Mouse (Mus musculus) neural tube, embryonic 14.5 days (tissue): ENCODE results near the gene Evpl. TPM values are rescaled to one million over a fixed set of nuclear protein-coding genes. Genes with fewer than 3 reads are reported as not detected.
A peak's percentile ranks its signal among the peaks of the same experiment; 100 is the strongest.

Source experiments
- ATAC-seq: fragments of 200-750 bp; cut with Nextera tagmentation; 2 replicates; pipeline ENCODE4 v1.8.0; 2017; ENCODE audit warnings: low read depth, mild to moderate bottlenecking, moderate TSS enrichment, moderate library complexity
- H3K27ac ChIP-seq: fragments of 300-500 bp; sonication (generic); 2 replicates; pipeline ENCODE4 v1.5.1; 2014; ENCODE audit warnings: low read depth, mild to moderate bottlenecking, control low read depth, low read length, moderate library complexity, mixed read lengths
- H3K27me3 ChIP-seq: fragments of 300-500 bp; sonication (generic); 2 replicates; pipeline ENCODE4 v1.6.1; 2014; ENCODE audit warnings: low read length; ENCODE audit not compliant: control insufficient read depth, insufficient read depth
- H3K36me3 ChIP-seq: fragments of 300-500 bp; sonication (generic); 2 replicates; pipeline ENCODE4 v1.6.1; 2014; ENCODE audit warnings: low read length, mixed read lengths; ENCODE audit not compliant: control insufficient read depth, insufficient read depth
- H3K4me1 ChIP-seq: fragments of 300-500 bp; sonication (generic); 2 replicates; pipeline ENCODE4 v1.6.1; 2014; ENCODE audit warnings: low read length; ENCODE audit not compliant: control insufficient read depth, insufficient read depth
- H3K4me2 ChIP-seq: fragments of 300-500 bp; sonication (generic); 2 replicates; pipeline ENCODE4 v1.6.1; 2014; ENCODE audit warnings: mild to moderate bottlenecking, low read depth, low read length, control low read depth
- H3K4me3 ChIP-seq: fragments of 300-500 bp; sonication (generic); 2 replicates; pipeline ENCODE4 v1.5.1; 2014; ENCODE audit warnings: low read depth, low read length, control low read depth, mixed read lengths
- H3K9ac ChIP-seq: fragments of 300-500 bp; sonication (generic); replicated peaks from 2 replicates; pipeline ENCODE4 v1.6.1; 2014; ENCODE audit warnings: low read depth, mild to moderate bottlenecking, control low read depth, low read length, mixed read lengths
- H3K9me3 ChIP-seq: fragments of 300-500 bp; sonication (generic); 2 replicates; pipeline ENCODE4 v1.6.1; 2016; ENCODE audit warnings: low read length; ENCODE audit not compliant: control insufficient read depth
- WGBS: fragments of 180-500 bp; shearing (Covaris S2); extraction: QIAGEN DNeasy Blood & Tissue Kit; methylation state at CpG from one replicate; pipeline ENCODE4 v1.1.7; 2014; 5-methylcytosine and 5-hydroxymethylcytosine counted together
- polyA plus RNA-seq: library from polyadenylated mRNA; unstranded; fragments of >200 nt; fragmentation: Nextera tagmentation; extraction: Ambion mirVana; gene quantifications from 2 replicates; pipeline ENCODE4 v1.2.1, GENCODE M21; 2014

The Evpl gene
- polyA plus RNA-seq, 1 experiment from 2014 or later: 0.62 TPM

GRCm38 (mm10) chr11:116245616-116246015 lies 7.7 kb upstream of the Evpl start:
- Histone ChIP-seq H3K27ac (no peak overlapping the region), H3K9ac (no peak overlapping the region), H3K9me3 (no peaks in the 10 kb centered on the region), H3K36me3 (peaks cover 67% of the 10 kb centered on the region), H3K4me1 (0 out of 2 replicates have a peak, but pooled peaks cover 2% of the 10 kb centered on the region), H3K4me2 (no peak overlapping the region), H3K4me3 (no peak overlapping the region), H3K27me3 (no peaks in the 10 kb centered on the region)
- ATAC-seq: no peak
- WGBS: 74% methylated on average over 6 of the region's 6 CpGs

GRCm38 (mm10) chr11:116244580-116244979 lies 6.7 kb upstream of the Evpl start:
- no peaks in the 10 kb centered on the region for H3K27me3 ChIP-seq
- peaks cover 57% of the 10 kb centered on the region for H3K36me3 ChIP-seq
- H3K9ac ChIP-seq: no peak overlapping the region
- ATAC-seq: no peak
- H3K4me2 ChIP-seq: no peak overlapping the region
- no peaks in the 10 kb centered on the region for H3K9me3 ChIP-seq
- no peak overlapping the region for H3K4me3 ChIP-seq
- H3K27ac ChIP-seq: no peak overlapping the region
- WGBS: 90% methylated on average over 8 of the region's 8 CpGs
- 0 out of 2 replicates have a peak, but pooled peaks cover 2% of the 10 kb centered on the region for H3K4me1 ChIP-seq

GRCm38 (mm10) chr11:116241744-116242235 lies 3.9 kb upstream of the Evpl start:
- no peak overlapping the region for H3K4me2 ChIP-seq
- H3K4me3 ChIP-seq: no peak overlapping the region
- no peaks in the 10 kb centered on the region for H3K27me3 ChIP-seq
- 0 out of 2 replicates have a peak, but pooled peaks cover 2% of the 10 kb centered on the region for H3K4me1 ChIP-seq
- no peak for ATAC-seq
- no peak overlapping the region for H3K27ac ChIP-seq
- H3K36me3 ChIP-seq: peaks cover 30% of the 10 kb centered on the region
- WGBS: 16% methylated on average over 12 of the region's 12 CpGs
- no peaks in the 10 kb centered on the region for H3K9me3 ChIP-seq
- H3K9ac ChIP-seq: no peak overlapping the region

GRCm38 (mm10) chr11:116239797-116240196 lies 1.9 kb upstream of the Evpl start:
- no peak for ATAC-seq
- Histone ChIP-seq H3K4me3 (no peak overlapping the region), H3K27ac (no peak overlapping the region), H3K4me1 (0 out of 2 replicates have a peak, but pooled peaks cover 2% of the 10 kb centered on the region), H3K36me3 (peaks cover 11% of the 10 kb centered on the region), H3K4me2 (no peak overlapping the region), H3K9me3 (no peaks in the 10 kb centered on the region), H3K9ac (no peak overlapping the region), H3K27me3 (no peaks in the 10 kb centered on the region)
- WGBS: 7% methylated on average over 7 of the region's 7 CpGs

GRCm38 (mm10) chr11:116234901-116235300 lies 3.0 kb downstream of the Evpl start:
- Histone ChIP-seq H3K27ac (no peak overlapping the region), H3K27me3 (no peaks in the 10 kb centered on the region), H3K4me1 (no peaks in the 10 kb centered on the region), H3K9ac (no peak overlapping the region), H3K4me3 (no peak overlapping the region), H3K36me3 (no peaks in the 10 kb centered on the region), H3K4me2 (no peak overlapping the region), H3K9me3 (no peaks in the 10 kb centered on the region)
- ATAC-seq: no peak
- WGBS: 88% methylated on average over 8 of the region's 8 CpGs

GRCm38 (mm10) chr11:116232427-116232826 lies 5.5 kb downstream of the Evpl start:
- H3K4me2 ChIP-seq: no peak overlapping the region
- 0 out of 2 replicates have a peak overlapping the region, but pooled peaks have one; percentile 28 for H3K9ac ChIP-seq
- no peak overlapping the region for H3K4me3 ChIP-seq
- H3K4me1 ChIP-seq: no peaks in the 10 kb centered on the region
- H3K36me3 ChIP-seq: no peaks in the 10 kb centered on the region
- ATAC-seq: no peak
- H3K27ac ChIP-seq: no peak overlapping the region
- H3K9me3 ChIP-seq: no peaks in the 10 kb centered on the region
- 24% methylated on average over 16 of the region's 17 CpGs for WGBS
- no peaks in the 10 kb centered on the region for H3K27me3 ChIP-seq

GRCm38 (mm10) chr11:116228699-116229098 lies 9.2 kb downstream of the Evpl start:
- no peak for ATAC-seq
- H3K27ac ChIP-seq: no peak overlapping the region
- H3K27me3 ChIP-seq: peaks cover 2% of the 10 kb centered on the region
- H3K4me1 ChIP-seq: no peaks in the 10 kb centered on the region
- no peaks in the 10 kb centered on the region for H3K36me3 ChIP-seq
- H3K9me3 ChIP-seq: no peaks in the 10 kb centered on the region
- H3K4me2 ChIP-seq: no peak overlapping the region
- no peak overlapping the region for H3K9ac ChIP-seq
- WGBS: 80% methylated on average over 4 of the region's 4 CpGs
- H3K4me3 ChIP-seq: no peak overlapping the region

GRCm38 (mm10) chr11:116226414-116226813 lies 11.5 kb downstream of the Evpl start:
- Histone ChIP-seq H3K4me3 (no peak overlapping the region), H3K36me3 (no peaks in the 10 kb centered on the region), H3K4me2 (no peak overlapping the region), H3K4me1 (peaks cover 7% of the 10 kb centered on the region; the same call in 1 of the 2 replicates), H3K9ac (no peak overlapping the region), H3K9me3 (no peaks in the 10 kb centered on the region), H3K27ac (no peak overlapping the region), H3K27me3 (peaks cover 17% of the 10 kb centered on the region)
- ATAC-seq: no peak
- WGBS: 0% methylated on average over 2 of the region's 2 CpGs

GRCm38 (mm10) chr11:116222740-116223059 lies 15.2 kb downstream of the Evpl start:
- Histone ChIP-seq H3K27ac (no peak overlapping the region), H3K9me3 (no peaks in the 10 kb centered on the region), H3K36me3 (no peaks in the 10 kb centered on the region), H3K4me1 (peaks cover 7% of the 10 kb centered on the region; the same call in 1 of the 2 replicates), H3K27me3 (peaks cover 27% of the 10 kb centered on the region), H3K4me2 (peak overlapping the region; percentile 42), H3K4me3 (peak overlapping the region; percentile 20), H3K9ac (no peak overlapping the region)
- WGBS: 13% methylated on average over 23 of the region's 23 CpGs
- ATAC-seq: no peak
